Mouse (Mus musculus): ENCODE measurements around the gene Cep250. TPM values are rescaled to one million over a fixed set of nuclear protein-coding genes. Genes with fewer than 3 reads are reported as not detected.

The Cep250 gene
- polyA plus RNA-seq, 1 experiment from 2014 or later, result 22.5 TPM

- 94% methylated on average over 3 of the region's 3 CpGs for WGBS
- peaks cover 68% of the 10 kb centered on the region for H3K36me3 ChIP-seq
Measured at GRCm38 (mm10) chr2:156018106-156018505, 61.8 kb downstream of the Cep250 start.

GRCm38 (mm10) chr2:156021219-156021618, 65.0 kb downstream of the Cep250 start:
- Histone ChIP-seq H3K27ac (replicated peaks) (no peak overlapping the region), H3K4me3 (replicated peaks) (no peak overlapping the region), H3K36me3 (peaks cover 37% of the 10 kb centered on the region), H3K4me2 (replicated peaks) (no peak overlapping the region), H3K4me1 (no peaks in the 10 kb centered on the region), H3K9ac (no peak overlapping the region), H3K9me3 (replicated peaks) (no peaks in the 10 kb centered on the region), H3K27me3 (no peaks in the 10 kb centered on the region)
- no peak for ATAC-seq (ENCODE audit: insufficient number of reproducible peaks, low FRiP score, low TSS enrichment, low read depth)
- 81% methylated on average over 8 of the region's 8 CpGs for WGBS

More at GRCm38 (mm10) chr2:156018106-156018505, 61.8 kb downstream of the Cep250 start:
- Histone ChIP-seq H3K4me2 (replicated peaks) (no peak overlapping the region), H3K9ac (no peak overlapping the region), H3K4me3 (replicated peaks) (no peak overlapping the region), H3K9me3 (replicated peaks) (no peaks in the 10 kb centered on the region), H3K27ac (replicated peaks) (no peak overlapping the region), H3K27me3 (no peaks in the 10 kb centered on the region), H3K4me1 (no peaks in the 10 kb centered on the region)
- ATAC-seq (ENCODE audit: insufficient number of reproducible peaks, low FRiP score, low TSS enrichment, low read depth), result no peak

- no peak overlapping the region for H3K27ac ChIP-seq (replicated peaks)
- no peaks in the 10 kb centered on the region for H3K4me1 ChIP-seq
- ATAC-seq (ENCODE audit: insufficient number of reproducible peaks, low FRiP score, low TSS enrichment, low read depth), result no peak
- H3K4me2 ChIP-seq (replicated peaks), result no peak overlapping the region
- no peaks in the 10 kb centered on the region for H3K27me3 ChIP-seq
- WGBS, result 94% methylated on average over 2 of the region's 2 CpGs
- peaks cover 31% of the 10 kb centered on the region for H3K36me3 ChIP-seq
- no peak overlapping the region for H3K9ac ChIP-seq
- no peaks in the 10 kb centered on the region for H3K9me3 ChIP-seq (replicated peaks)
- H3K4me3 ChIP-seq (replicated peaks), result no peak overlapping the region
Measured at GRCm38 (mm10) chr2:156021765-156022164, 65.5 kb downstream of the Cep250 start.

- ATAC-seq (ENCODE audit: insufficient number of reproducible peaks, low FRiP score, low TSS enrichment, low read depth), result no peak
- no peaks in the 10 kb centered on the region for H3K27me3 ChIP-seq
- H3K9ac ChIP-seq, result no peak overlapping the region
- H3K4me1 ChIP-seq, result no peaks in the 10 kb centered on the region
- no peaks in the 10 kb centered on the region for H3K9me3 ChIP-seq (replicated peaks)
- H3K27ac ChIP-seq (replicated peaks), result no peak overlapping the region
- H3K4me2 ChIP-seq (replicated peaks), result no peak overlapping the region
- H3K36me3 ChIP-seq, result no peaks in the 10 kb centered on the region
- no peak overlapping the region for H3K4me3 ChIP-seq (replicated peaks)
Measured at GRCm38 (mm10) chr2:156025482-156025881, 69.2 kb downstream of the Cep250 start.

GRCm38 (mm10) chr2:156039390-156039789, 83.1 kb downstream of the Cep250 start:
- Histone ChIP-seq H3K9me3 (replicated peaks) (no peaks in the 10 kb centered on the region), H3K27me3 (no peaks in the 10 kb centered on the region), H3K4me3 (replicated peaks) (no peak overlapping the region), H3K4me1 (no peaks in the 10 kb centered on the region), H3K36me3 (no peaks in the 10 kb centered on the region), H3K9ac (no peak overlapping the region), H3K27ac (replicated peaks) (no peak overlapping the region), H3K4me2 (replicated peaks) (no peak overlapping the region)
- no peak for ATAC-seq (ENCODE audit: insufficient number of reproducible peaks, low FRiP score, low TSS enrichment, low read depth)
- WGBS, result 79% methylated on average over 3 of the region's 3 CpGs

GRCm38 (mm10) chr2:156042903-156043302, 86.6 kb downstream of the Cep250 start:
- no peaks in the 10 kb centered on the region for H3K9me3 ChIP-seq (replicated peaks)
- no peaks in the 10 kb centered on the region for H3K4me1 ChIP-seq
- H3K27me3 ChIP-seq, result 0 out of 2 replicates have a peak, but pooled peaks cover 4% of the 10 kb centered on the region
- ATAC-seq (ENCODE audit: insufficient number of reproducible peaks, low FRiP score, low TSS enrichment, low read depth), result no peak
- WGBS, result 78% methylated on average over 8 of the region's 8 CpGs
- H3K4me2 ChIP-seq (replicated peaks), result no peak overlapping the region
- H3K27ac ChIP-seq (replicated peaks), result no peak overlapping the region
- no peaks in the 10 kb centered on the region for H3K36me3 ChIP-seq
- H3K9ac ChIP-seq, result no peak overlapping the region
- H3K4me3 ChIP-seq (replicated peaks), result no peak overlapping the region

GRCm38 (mm10) chr2:156047929-156048328, 91.7 kb downstream of the Cep250 start:
- no peaks in the 10 kb centered on the region for H3K9me3 ChIP-seq (replicated peaks)
- H3K4me2 ChIP-seq (replicated peaks), result peak overlapping the region; percentile 36
- peak overlapping the region; percentile 16 for H3K4me3 ChIP-seq (replicated peaks)
- no peak overlapping the region for H3K27ac ChIP-seq (replicated peaks)
- ATAC-seq (ENCODE audit: insufficient number of reproducible peaks, low FRiP score, low TSS enrichment, low read depth), result no peak
- WGBS, result 8% methylated on average over 19 of the region's 19 CpGs
- H3K9ac ChIP-seq, result no peak overlapping the region
- H3K4me1 ChIP-seq, result no peaks in the 10 kb centered on the region
- no peaks in the 10 kb centered on the region for H3K36me3 ChIP-seq
- H3K27me3 ChIP-seq, result 0 out of 2 replicates have a peak, but pooled peaks cover 4% of the 10 kb centered on the region

Other genes with a start within 250 kb of the Cep250 start
- 38.3 and 39.4 TPM in 2 replicates for gene Edem2, start 227.0 kb upstream of the Cep250 start, polyA plus RNA-seq (2015; fragmentation: Nextera tagmentation; extraction: Ambion mirVana)
- not detected in 2 replicates for gene Gm17581, start 220.6 kb upstream of the Cep250 start, polyA plus RNA-seq (2015; fragmentation: Nextera tagmentation; extraction: Ambion mirVana)
- 8.8 and 9.8 TPM in 2 replicates for gene Procr, start 205.3 kb upstream of the Cep250 start, polyA plus RNA-seq (2015; fragmentation: Nextera tagmentation; extraction: Ambion mirVana)
- gene Mmp24, start 181.1 kb upstream of the Cep250 start, polyA plus RNA-seq (2015; fragmentation: Nextera tagmentation; extraction: Ambion mirVana), result 0.09 and 0.11 TPM in 2 replicates
- 21.0 and 24.8 TPM in 2 replicates for gene BC029722, start 137.0 kb upstream of the Cep250 start, polyA plus RNA-seq (2015; fragmentation: Nextera tagmentation; extraction: Ambion mirVana)
- gene Eif6, start 129.5 kb upstream of the Cep250 start, polyA plus RNA-seq (2015; fragmentation: Nextera tagmentation; extraction: Ambion mirVana), result 205 and 214 TPM in 2 replicates
- gene Fam83c, start 121.6 kb upstream of the Cep250 start, polyA plus RNA-seq (2015; fragmentation: Nextera tagmentation; extraction: Ambion mirVana), result 4.3 and 4.8 TPM in 2 replicates
- gene Uqcc1, start 26.1 kb upstream of the Cep250 start, polyA plus RNA-seq (2015; fragmentation: Nextera tagmentation; extraction: Ambion mirVana), result 52.1 and 65.6 TPM in 2 replicates
- 0.27 TPM in 1 of 2 replicates, not detected in the other for gene Gm15557, start 15.7 kb upstream of the Cep250 start, polyA plus RNA-seq (2015; fragmentation: Nextera tagmentation; extraction: Ambion mirVana)
- gene Gdf5, start 11.1 kb upstream of the Cep250 start, polyA plus RNA-seq (2015; fragmentation: Nextera tagmentation; extraction: Ambion mirVana), result 1.7 and 2.2 TPM in 2 replicates
- gene 6430550D23Rik, start 51.5 kb downstream of the Cep250 start, polyA plus RNA-seq (2015; fragmentation: Nextera tagmentation; extraction: Ambion mirVana), result 1.8 and 2.2 TPM in 2 replicates
- gene Ergic3, start 51.6 kb downstream of the Cep250 start, polyA plus RNA-seq (2015; fragmentation: Nextera tagmentation; extraction: Ambion mirVana), result 250 and 256 TPM in 2 replicates
- 0.05 TPM in 1 of 2 replicates, not detected in the other for gene Fer1l4, start 96.5 kb downstream of the Cep250 start, polyA plus RNA-seq (2015; fragmentation: Nextera tagmentation; extraction: Ambion mirVana)
- 2.5 TPM in 2 replicates for gene Spag4, start 108.7 kb downstream of the Cep250 start, polyA plus RNA-seq (2015; fragmentation: Nextera tagmentation; extraction: Ambion mirVana)
- 53.5 and 56.3 TPM in 2 replicates for gene Cpne1, start 155.5 kb downstream of the Cep250 start, polyA plus RNA-seq (2015; fragmentation: Nextera tagmentation; extraction: Ambion mirVana)
- 23.9 and 24.1 TPM in 2 replicates for gene Rbm12, start 155.5 kb downstream of the Cep250 start, polyA plus RNA-seq (2015; fragmentation: Nextera tagmentation; extraction: Ambion mirVana)
- gene Gm28036, start 170.6 kb downstream of the Cep250 start, polyA plus RNA-seq (2015; fragmentation: Nextera tagmentation; extraction: Ambion mirVana), result 17.0 and 17.2 TPM in 2 replicates
- 389 and 403 TPM in 2 replicates for gene Romo1, start 187.6 kb downstream of the Cep250 start, polyA plus RNA-seq (2015; fragmentation: Nextera tagmentation; extraction: Ambion mirVana)
- 42.0 and 44.1 TPM in 2 replicates for gene Nfs1, start 187.7 kb downstream of the Cep250 start, polyA plus RNA-seq (2015; fragmentation: Nextera tagmentation; extraction: Ambion mirVana)
- 643 and 665 TPM in 2 replicates for gene Rbm39, start 223.8 kb downstream of the Cep250 start, polyA plus RNA-seq (2015; fragmentation: Nextera tagmentation; extraction: Ambion mirVana)
- gene Phf20, start 240.0 kb downstream of the Cep250 start, polyA plus RNA-seq (2015; fragmentation: Nextera tagmentation; extraction: Ambion mirVana), result 72.1 and 85.8 TPM in 2 replicates